Mouse (Mus musculus) c-Kit-positive CD71-positive TER-119-positive erythroid progenitor cells, embryonic 14.5 days (primary cell): ENCODE results near the gene Gm42957.
A peak's percentile ranks its signal among the peaks of the same experiment; 100 is the strongest.
"Not testable (repeated sequence)": the region's sequence is repeated elsewhere in the genome, so short reads cannot be mapped to it uniquely, and the experiment has no call there.

Experiments used
- DNase-seq: peaks from one replicate; pipeline ENCODE4 v3.0.0-alpha.2; 2013; ENCODE audit warnings: low spot score

The Gm42957 gene

GRCm38 (mm10) chr3:96623201-96623600, 12.1 kb upstream of the Gm42957 start:
- no peak for DNase-seq

- DNase-seq, result peak; percentile 99
These were observed 5.3 kb upstream of the Gm42957 start, which contains the start of gene Rbm8a for GRCm38 (mm10) chr3:96629729-96630600. Gene Rbm8a, plus strand, starts transcription at chr3:96629933.

GRCm38 (mm10) chr3:96632058-96632457, 3.2 kb upstream of the Gm42957 start:
- no peak for DNase-seq

GRCm38 (mm10) chr3:96634015-96634414, 1.3 kb upstream of the Gm42957 start:
- DNase-seq, result no peak

GRCm38 (mm10) chr3:96635906-96636305, 632 bp downstream of the Gm42957 start:
- DNase-seq, result peak; percentile 28

GRCm38 (mm10) chr3:96636448-96636847, 1.2 kb downstream of the Gm42957 start:
- no peak for DNase-seq

- DNase-seq, result peak; percentile 68
These were observed 3.9 kb downstream of the Gm42957 start for GRCm38 (mm10) chr3:96639219-96639618.

- DNase-seq, result peak; percentile 22
These were observed 9.9 kb downstream of the Gm42957 start, which contains the start of gene Itga10 for GRCm38 (mm10) chr3:96645018-96645649. Gene Itga10, plus strand, starts transcription at chr3:96645584.

- no peak for DNase-seq
These were observed 12.1 kb downstream of the Gm42957 start for GRCm38 (mm10) chr3:96647365-96647764.

GRCm38 (mm10) chr3:96660901-96661300, 25.6 kb downstream of the Gm42957 start:
- DNase-seq, result no peak

GRCm38 (mm10) chr3:96662731-96663316, 27.6 kb downstream of the Gm42957 start:
- no peak for DNase-seq

GRCm38 (mm10) chr3:96663432-96664239, 28.4 kb downstream of the Gm42957 start:
- peak; percentile 62 for DNase-seq

GRCm38 (mm10) chr3:96665732-96666363, 30.6 kb downstream of the Gm42957 start:
- not testable (repeated sequence) for DNase-seq

GRCm38 (mm10) chr3:96666916-96667315, 31.6 kb downstream of the Gm42957 start:
- DNase-seq, result no peak

- DNase-seq, result no peak
These were observed 32.0 kb downstream of the Gm42957 start for GRCm38 (mm10) chr3:96667316-96667715.

GRCm38 (mm10) chr3:96668424-96669067, 33.3 kb downstream of the Gm42957 start:
- DNase-seq, result no peak

- peak; percentile 73 for DNase-seq
These were observed 34.6 kb downstream of the Gm42957 start, which contains the start of gene Ankrd35 for GRCm38 (mm10) chr3:96669727-96670468. Gene Ankrd35, plus strand, starts transcription at chr3:96670131.

GRCm38 (mm10) chr3:96671519-96671918, 36.2 kb downstream of the Gm42957 start:
- DNase-seq, result no peak

- no peak for DNase-seq
These were observed 38.2 kb downstream of the Gm42957 start for GRCm38 (mm10) chr3:96673514-96673913.

GRCm38 (mm10) chr3:96674442-96674841, 39.2 kb downstream of the Gm42957 start:
- no peak for DNase-seq
